Mouse (Mus musculus): ENCODE measurements around the gene Rasa4.
A peak's percentile ranks its signal among the peaks of the same experiment; 100 is the strongest.
"Not testable (repeated sequence)": the region's sequence is repeated elsewhere in the genome, so short reads cannot be mapped to it uniquely, and the experiment has no call there.

Rasa4 gene

DNA sequence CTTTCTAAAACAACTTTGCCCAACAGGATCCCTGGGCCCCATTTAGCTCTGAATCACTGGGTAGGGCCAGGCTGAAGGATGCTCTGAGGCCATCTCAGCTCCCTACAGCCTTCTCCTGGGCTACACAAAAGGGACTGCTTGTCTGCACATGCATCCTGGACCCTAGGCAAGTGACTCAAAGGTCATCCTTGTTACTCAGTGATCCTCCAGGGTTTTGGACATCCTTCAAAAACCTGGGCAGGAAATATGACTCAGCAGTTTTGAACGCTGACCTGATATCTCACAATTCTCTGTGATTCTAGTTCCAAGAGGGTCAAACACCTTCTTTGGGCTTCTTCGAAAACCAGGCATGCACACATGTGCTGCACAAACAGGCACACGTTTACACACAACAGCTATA is 25.3 kb downstream of the Rasa4 start:
- no peak for DNase-seq (ENCODE audit: low spot score in 2 of 2)

DNA sequence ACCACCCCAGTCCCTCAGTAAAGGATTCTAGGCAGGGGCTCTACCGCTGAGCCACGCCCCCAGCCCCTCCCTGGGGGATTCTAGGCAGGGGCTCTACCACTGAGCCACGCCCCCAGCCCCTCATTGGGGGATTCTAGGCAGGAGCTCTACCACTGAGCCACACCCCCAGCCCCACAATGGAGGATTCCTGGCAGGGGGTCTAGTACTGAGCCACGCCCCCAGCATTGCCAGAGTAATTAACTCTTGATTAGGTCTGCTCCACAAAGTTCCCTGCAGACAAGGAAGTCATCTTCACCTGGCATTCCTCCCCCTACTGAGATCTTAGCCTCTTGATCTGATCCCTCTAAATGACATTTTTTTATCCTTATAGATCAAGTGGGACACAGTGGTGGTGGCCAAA is 29.8 kb downstream of the Rasa4 start:
- not testable (repeated sequence) for DNase-seq (ENCODE audit: low spot score in 2 of 2)

DNA sequence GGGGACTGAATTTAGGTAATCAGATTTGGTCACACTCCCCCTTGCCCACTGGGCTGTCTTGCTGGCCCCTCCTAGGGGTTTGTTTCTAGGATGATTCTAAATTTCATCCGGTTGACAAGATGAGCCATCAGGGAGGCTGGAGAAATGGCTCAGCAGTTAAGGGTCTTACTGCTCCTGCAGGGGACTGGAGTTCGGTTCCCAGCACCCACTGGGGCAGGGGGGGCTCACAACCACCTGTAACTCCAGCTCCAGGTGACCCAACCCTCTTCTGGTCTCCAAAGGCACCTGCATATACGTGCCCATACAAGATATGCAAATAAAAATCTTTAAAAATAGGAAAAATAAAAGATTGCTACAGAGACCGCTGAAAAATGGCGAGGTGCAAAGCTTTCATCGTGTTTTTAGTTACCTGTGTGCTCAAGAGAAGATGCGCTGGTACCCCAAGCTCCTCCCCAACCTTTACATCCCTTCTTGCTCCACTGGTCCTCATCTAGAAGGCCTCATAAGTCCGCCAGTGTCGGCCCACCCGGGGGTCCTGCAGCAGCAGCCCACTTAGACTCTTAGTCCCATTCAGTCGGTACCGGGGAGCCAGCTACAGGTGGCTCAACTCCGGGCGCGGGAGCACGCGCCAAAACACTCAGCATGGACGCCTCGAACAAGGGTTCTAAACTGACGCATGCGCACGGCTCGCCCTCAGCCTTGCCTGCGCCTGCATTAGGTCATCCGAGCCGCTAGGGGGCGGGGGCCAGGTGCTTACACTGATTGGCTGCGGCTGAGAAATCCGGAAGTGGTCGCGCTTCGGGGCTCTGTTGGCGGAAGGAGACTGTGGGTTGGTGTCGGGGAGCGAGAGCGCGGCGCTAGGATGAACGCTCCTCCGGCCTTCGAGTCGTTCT is 32.4 kb downstream of the Rasa4 start, which contains the start of gene Polr2j:
TSS of gene Polr2j (plus strand) at position 741 of the 893 bp plus-strand sequence.
- peak; percentile 94 to 96 for DNase-seq (ENCODE audit: low spot score in 2 of 2)

DNA sequence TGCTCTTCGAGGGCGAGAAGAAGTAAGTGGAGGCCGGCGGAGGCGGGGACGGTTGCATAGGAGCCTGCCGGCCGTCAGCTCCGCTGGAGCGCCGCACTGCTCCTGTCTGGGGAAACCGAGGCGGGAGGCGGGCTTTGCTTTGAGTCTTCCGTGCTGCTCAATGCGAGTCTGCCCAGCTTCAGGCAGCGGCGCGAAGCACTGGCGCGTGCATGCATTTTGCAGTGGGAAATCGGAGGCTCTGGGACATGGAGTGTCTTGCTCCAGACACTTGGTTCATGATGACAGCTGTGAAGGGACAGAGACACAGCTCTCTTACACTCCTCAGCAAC is 33.0 kb downstream of the Rasa4 start:
- no peak for DNase-seq (ENCODE audit: low spot score in 2 of 2)

DNA sequence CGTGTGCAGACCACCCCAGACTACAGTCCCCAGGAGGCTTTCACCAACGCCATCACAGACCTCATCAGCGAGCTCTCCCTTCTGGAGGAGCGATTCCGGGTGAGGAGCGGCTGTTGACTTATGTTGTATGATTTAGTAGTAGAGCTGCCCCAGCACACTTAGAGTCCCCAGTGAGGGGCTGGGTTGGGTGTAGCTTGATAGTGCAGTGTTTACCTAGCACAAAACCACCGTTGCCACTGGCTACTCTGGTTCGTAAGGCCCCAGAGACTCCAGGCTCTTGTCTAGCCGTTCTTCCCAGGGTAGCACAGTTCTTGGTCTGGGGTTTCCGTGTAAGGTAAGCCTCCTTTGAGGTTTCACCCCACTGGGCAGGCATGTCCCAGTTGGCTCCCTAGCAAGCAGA is 38.4 kb downstream of the Rasa4 start:
- no peak for DNase-seq (ENCODE audit: low spot score in 2 of 2)

DNA sequence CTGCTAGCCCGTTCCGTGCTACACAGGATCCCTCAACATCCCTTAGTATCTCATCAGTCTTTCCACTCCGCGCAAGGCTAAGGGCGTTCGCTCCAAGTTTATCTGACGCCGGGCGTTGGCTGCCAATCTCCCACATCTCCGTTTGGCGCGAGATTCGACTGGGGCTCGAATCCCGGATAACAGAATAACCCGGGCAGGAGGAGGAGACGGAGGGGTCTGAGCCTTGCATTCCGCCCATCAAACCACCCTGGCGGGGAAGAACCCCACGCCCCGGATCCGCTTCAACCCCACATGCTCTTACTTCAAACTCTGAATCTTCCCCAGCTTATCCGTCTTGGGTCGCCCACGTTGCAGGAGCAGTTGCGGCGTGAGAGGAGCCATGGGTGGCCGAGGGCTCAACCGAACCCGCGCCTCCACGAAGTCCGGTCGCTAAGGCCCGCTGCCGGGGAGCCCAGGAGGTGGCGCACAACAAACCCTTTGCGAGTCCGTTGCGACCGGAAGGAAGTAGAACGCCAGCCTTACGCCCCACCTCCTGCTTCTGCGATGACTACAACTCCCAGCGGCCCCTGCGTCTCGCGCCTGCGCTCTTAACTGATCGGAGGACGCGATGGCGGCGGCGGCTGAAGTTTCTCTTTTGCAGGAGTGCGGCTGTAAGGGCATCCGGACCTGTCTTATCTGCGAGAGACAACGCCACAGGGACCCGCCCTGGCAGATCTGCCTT is 52.0 kb downstream of the Rasa4 start, which contains the start of the genes Lrwd1 and Alkbh4:
TSS of gene Lrwd1 (minus strand) at position 504 of the 721 bp plus-strand sequence.
TSS of gene Alkbh4 (plus strand) at position 576 of the 721 bp plus-strand sequence.
- peak; percentile 94 to 95 for DNase-seq (ENCODE audit: low spot score in 2 of 2)

DNA sequence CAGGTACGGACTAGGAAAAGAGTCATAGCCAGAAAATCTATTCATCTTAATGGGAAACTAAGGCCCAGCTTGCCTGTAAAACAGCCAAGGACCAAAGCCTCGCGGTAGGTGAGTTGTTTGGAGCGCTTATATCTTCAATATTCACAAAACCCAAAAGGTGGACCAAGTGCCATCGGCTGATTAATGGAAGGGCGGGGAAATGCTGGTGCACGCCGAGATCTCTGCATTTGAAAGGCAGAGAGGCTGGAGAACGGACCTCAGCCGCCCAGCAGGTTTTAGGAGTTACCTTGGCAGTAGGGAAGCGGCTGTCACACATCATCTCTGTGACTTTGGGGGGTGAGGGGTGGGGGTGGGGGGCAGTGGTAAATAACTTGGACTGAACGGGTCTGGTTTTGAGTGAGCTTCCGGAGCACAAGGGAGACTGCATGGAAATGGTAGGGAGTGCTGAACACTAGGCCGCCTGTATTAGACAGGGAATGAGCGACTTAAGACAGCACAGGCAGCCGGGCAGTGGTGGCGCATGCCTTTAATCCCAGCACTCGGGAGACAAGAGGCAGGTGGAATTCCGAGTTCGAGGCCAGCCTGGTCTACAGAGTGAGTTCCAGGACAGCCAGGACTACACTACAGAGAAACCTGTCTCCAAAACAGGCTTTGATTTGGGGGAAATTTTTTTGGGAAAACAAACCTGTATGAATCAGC is 52.7 kb downstream of the Rasa4 start:
- DNase-seq (ENCODE audit: low spot score in 2 of 2): no peak

DNA sequence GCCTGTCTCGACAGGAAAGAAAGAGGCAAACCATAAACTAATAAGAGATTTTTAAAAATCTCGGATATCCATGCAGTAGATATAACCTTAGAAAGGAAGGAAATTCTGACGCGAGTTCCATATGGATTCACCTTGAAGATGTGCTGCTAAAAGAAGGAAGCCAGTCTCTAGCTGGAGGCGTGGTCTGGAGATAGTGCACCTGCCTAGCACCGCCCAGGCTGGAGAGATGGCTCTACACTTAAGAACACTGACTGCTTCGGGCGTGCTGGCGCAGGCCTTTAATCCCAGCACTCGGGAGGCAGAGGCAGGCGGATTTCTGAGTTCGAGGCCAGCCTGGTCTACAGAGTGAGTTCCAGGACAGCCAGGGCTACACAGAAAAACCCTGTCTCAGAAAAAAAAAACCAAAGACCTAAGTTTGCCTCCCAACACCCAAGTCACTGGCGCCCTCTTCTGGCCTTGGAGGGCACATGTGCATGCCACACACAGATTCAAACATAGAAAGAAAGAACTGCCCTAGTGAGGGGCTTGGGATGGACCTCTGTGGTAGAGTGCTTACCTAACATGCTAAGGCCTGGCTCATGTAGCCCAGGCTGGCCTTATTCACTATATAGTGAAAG is 54.0 kb downstream of the Rasa4 start:
- DNase-seq (ENCODE audit: low spot score in 2 of 2): no peak

DNA sequence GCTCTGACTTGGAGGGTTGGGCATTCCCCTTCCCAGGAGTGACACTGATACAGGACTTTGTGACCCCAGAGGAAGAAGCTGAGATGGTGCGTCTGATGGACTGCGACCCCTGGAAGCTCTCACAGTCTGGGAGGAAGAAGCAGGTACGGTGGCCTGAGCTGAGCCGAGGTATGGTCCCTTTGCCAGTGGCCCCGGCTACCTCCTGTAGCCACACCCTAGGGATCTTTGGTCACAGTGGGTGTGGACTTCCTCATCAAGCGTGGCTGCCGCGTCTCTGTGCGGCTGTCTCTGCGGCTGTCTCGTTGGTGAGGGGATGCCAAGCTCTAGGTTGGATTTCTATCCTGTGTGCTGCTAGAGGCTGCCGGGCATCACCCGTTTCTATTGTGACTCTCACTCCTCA is 55.7 kb downstream of the Rasa4 start:
- DNase-seq (ENCODE audit: low spot score in 2 of 2): no peak

DNA sequence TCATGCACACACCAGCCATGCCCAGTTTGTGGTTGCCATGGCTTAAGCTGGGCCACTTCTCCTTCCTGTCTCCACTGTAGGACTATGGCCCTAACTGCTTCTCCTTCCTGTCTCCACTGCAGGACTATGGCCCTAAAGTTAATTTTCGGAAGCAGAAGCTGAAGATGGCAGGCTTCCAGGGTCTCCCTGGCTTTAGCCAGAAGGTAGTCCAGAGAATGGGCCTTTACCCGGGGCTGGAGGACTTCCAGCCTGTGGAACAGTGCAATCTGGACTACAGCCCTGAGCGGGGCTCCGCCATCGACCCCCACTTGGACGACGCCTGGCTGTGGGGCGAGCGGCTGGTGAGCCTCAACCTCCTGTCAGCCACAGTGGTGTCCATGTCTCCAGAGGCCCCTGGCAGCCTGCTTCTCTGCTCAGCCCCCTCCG is 56.4 kb downstream of the Rasa4 start:
- no peak for DNase-seq (ENCODE audit: low spot score in 2 of 2)

DNA sequence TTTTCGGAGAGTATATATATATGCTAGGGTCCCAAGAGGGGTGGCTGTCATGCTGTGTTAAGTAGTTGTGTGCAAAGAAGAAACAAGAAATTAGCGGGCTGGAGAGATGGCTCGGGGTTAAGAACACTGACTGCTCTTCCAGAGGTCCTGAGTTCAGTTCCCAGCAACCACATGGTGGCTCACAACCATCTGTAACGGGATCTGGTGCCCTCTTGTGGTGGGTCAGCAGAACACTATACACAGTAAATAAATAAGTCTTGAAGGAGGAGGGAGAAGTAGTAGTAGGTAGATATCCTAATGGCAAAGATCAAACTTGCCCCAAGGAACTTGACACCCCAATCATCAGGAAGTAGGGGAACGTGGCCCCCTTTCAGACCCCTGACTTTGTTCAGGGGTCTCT is 59.0 kb downstream of the Rasa4 start:
- DNase-seq (ENCODE audit: low spot score in 2 of 2): no peak

DNA sequence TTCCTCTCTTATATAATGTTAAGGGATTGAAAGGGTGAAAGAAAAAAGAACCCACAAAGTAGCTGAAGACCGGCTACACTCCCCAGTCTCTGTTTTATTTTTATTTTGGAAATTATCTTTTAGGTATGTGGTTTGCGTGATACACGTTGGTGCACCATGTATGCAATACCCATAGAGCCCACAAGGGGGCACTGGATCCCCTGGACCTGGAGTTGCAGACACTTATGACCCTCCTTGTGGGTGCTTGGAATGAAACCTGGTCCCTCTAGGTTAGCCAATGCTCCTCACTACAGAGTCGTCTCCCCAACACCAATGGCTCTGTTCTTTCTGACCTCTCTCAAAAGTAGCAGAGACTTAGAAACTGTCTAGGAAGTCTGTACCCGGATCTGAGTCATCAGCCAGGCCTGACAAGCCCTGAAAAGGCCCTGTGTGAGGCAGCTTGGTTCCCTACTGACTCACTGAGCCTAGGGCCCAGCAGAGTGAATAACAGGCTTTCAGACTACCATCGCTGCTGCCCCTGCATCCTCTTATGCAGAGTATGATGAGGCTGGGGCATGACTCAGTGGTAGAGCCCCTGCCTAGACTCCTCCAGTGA is 59.5 kb downstream of the Rasa4 start:
- no peak for DNase-seq (ENCODE audit: low spot score in 2 of 2)

DNA sequence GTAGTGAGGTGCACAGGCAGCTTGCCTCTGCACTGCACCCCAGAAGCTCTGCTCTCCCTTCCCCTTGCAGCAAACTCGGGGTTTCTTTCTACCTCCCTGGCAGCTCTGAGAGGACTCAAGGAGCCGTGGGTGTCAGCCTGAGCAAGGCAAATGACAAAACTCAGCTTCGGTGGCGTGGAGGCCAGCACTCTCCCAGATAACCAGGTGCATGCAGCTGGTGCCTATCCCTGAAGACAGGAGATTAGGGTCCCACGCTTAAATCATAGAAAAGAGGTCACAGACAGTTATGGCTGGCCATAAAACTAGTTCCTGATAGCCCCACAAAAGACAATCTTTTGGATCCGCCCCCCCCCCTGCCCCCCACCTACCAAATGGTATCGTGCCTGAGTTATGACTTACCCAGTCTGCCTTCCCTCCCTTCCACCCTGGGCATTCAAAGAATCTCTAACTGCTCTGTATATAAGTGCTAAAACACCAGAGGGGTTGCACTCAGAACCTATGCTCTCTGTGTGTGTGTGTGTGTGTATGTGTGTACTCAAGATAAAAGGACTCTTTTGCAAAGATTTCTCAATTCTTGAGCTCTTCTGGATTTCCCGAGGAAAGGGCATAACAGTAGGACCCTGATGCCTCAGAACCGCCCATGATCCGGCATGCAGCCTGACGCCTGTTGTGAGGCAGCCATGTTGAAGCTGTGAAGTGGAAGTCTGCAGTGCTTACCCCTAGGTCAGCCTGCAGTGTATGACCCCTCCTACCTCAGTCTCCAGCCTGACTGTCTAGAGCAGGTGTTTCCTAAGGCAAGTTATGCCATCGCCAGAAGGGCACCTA is 61.1 kb downstream of the Rasa4 start:
- no peak for DNase-seq (ENCODE audit: low spot score in 2 of 2)

DNA sequence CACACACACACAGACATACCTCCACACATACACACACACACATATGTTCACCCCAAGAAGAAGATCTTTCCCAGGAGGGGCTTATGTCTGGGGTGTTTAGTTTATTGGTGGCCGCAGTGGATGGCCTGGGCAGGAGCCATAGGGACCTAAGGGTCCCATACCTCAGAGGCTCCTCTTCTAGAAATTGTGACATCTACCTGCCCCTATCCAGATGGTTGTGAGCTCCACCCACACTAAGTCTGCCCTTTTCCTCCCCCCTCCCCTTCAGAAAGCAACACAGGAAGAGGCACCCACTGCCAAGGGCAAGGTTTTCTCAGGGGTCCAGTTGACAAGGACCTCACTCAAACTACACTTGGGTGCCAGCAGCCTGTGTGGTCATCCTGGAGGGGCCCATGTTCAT is 63.2 kb downstream of the Rasa4 start:
- no peak for DNase-seq (ENCODE audit: low spot score in 2 of 2)

DNA sequence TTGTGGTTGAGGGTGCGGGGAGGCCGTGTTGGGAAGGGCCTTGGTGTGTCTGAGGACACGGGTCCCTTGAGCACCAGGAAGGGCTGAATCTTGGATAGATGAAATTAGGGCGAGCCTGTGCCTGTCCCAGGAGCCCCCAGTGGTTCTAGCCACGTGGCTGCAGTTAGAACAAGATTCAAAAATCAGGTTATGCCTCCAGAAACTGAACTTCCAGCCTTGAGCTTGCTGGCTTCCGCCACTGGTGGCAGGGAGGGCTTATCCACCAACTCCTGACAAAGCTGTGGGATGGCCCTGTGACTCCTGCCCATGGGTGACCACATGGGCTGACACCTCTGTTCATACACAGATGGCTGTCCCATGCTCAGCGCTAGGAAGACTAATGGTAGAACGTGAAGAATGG is 64.0 kb downstream of the Rasa4 start:
- no peak for DNase-seq (ENCODE audit: low spot score in 2 of 2)

DNA sequence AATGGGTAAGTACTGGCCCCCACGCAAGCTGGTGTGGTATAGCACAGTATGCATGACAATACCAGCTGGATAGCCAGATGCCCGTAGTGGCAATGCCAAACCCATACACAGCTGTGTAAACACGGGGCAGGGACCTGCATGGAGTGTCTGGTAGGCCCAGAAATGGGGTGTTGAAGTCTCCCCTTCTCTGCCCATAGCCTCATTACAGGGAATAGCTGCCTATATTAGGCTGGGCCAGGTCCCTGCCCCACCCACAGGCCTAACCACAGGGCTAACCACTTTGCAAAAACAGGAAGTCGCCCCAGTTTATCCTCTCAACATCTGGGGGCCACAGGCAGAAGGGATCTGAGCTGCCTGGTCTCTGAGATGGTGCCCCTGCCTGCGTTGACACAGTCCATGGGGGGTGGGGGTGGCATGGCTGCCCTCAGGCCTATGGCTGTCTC is 65.4 kb downstream of the Rasa4 start:
- DNase-seq (ENCODE audit: low spot score in 2 of 2): not testable (repeated sequence)

DNA sequence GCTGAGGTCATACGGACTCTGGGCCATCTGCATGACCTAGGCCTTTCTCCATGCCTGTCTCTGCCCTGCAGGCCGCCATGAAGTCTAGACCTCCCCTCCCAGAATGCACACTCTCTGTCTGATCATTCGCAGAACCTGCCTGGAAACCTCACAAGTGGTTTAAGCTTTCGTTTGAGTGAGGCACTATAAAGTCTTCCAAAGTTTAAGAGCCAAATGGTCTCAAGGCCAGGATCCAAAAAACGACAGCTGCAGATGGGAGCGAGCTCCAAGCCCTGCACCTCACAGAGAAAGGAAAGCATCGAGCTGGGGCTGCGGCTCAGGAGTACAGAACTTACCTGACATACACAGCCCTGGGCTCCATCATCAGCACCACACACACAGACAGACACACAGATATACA is 68.6 kb downstream of the Rasa4 start:
- DNase-seq (ENCODE audit: low spot score in 2 of 2): no peak

DNA sequence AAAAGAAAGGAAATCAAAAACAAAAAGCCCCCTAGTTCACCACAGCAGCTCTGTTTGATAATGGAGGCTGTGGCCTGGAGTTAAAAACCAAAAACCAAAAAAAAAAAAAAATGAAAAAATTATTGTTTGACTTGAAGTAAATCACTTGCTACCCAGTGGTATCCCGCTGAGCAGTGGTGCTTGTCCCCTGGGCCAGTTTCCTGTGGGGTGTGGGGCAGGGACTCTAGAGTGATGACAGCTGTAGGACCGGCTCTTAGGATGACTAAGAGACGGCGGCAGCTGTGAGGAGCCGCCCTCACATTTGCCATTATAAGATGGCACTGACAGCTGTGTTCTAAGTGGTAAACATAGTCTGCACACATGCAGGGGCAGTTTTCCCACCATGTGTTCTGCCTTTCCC is 71.7 kb downstream of the Rasa4 start:
- DNase-seq (ENCODE audit: low spot score in 2 of 2): no peak

DNA sequence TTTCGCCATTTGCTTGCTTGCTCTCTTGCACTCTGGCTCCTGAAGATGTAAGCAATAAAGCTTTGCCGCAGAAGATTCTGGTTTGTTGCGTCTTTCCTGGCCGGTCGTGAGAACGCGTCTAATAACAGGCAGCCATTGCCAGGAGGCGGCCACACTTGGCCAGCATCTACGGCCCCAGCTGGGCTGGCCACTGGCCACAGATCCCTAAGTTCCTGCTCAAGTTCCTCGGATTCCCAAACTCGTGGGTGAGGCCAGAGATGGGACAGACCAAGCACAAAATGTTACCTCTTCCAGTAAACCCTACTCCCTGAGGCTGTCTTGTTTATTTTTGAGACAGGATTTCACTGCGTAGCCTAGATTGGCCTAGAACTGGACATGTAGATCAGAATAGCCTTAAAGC is 76.4 kb downstream of the Rasa4 start:
- DNase-seq (ENCODE audit: low spot score in 2 of 2): not testable (repeated sequence)
